Mouse (Mus musculus): ENCODE measurements around the gene Ddah1. TPM values are rescaled to one million over a fixed set of nuclear protein-coding genes. Genes with fewer than 3 reads are reported as not detected.

Ddah1 gene
- polyA plus RNA-seq, 1 experiment: 0.55 TPM

- DNase-seq (ENCODE audit: low read depth in 1 of 2, low spot score in 2 of 2): no peak
- Histone ChIP-seq H3K27ac (ENCODE audit: insufficient read depth, low read length) (no peak overlapping the region), H3K4me1 (ENCODE audit: control insufficient read depth, insufficient read depth, insufficient read length) (no peaks in the 10 kb centered on the region), H3K27me3 (ENCODE audit: control insufficient read depth, insufficient read depth, low read length) (no peaks in the 10 kb centered on the region), H3K4me3 (ENCODE audit: extremely low read depth, insufficient read depth, insufficient read length) (no peak overlapping the region), H3K36me3 (ENCODE audit: control insufficient read depth, insufficient read depth, low read length) (no peaks in the 10 kb centered on the region)
- TF ChIP-seq POLR2A (IDR thresholded peaks at IDR 0.05; ENCODE audit: low read depth, low read length) (no peak), CTCF (IDR thresholded peaks at IDR 0.05; ENCODE audit: extremely low read depth, insufficient read depth, insufficient read length, insufficient replicate concordance) (no peak)
- 92% methylated on average over 15 of the region's 15 CpGs for WGBS
Measured at GRCm38 (mm10) chr3:145882076-145882874, 123.8 kb downstream of the Ddah1 start.

- TF ChIP-seq CTCF (IDR thresholded peaks at IDR 0.05; ENCODE audit: extremely low read depth, insufficient read depth, insufficient read length, insufficient replicate concordance) (no peak), POLR2A (IDR thresholded peaks at IDR 0.05; ENCODE audit: low read depth, low read length) (no peak)
- H3K27ac ChIP-seq (ENCODE audit: insufficient read depth, low read length): no peak overlapping the region
- H3K36me3 ChIP-seq (ENCODE audit: control insufficient read depth, insufficient read depth, low read length): no peaks in the 10 kb centered on the region
- H3K4me1 ChIP-seq (ENCODE audit: control insufficient read depth, insufficient read depth, insufficient read length): no peaks in the 10 kb centered on the region
- no peak for DNase-seq (ENCODE audit: low read depth in 1 of 2, low spot score in 2 of 2)
- WGBS: 47% methylated on average over 2 of the region's 2 CpGs
- no peak overlapping the region for H3K4me3 ChIP-seq (ENCODE audit: extremely low read depth, insufficient read depth, insufficient read length)
- no peaks in the 10 kb centered on the region for H3K27me3 ChIP-seq (ENCODE audit: control insufficient read depth, insufficient read depth, low read length)
Measured at GRCm38 (mm10) chr3:145883233-145883632, 124.8 kb downstream of the Ddah1 start.

DNA sequence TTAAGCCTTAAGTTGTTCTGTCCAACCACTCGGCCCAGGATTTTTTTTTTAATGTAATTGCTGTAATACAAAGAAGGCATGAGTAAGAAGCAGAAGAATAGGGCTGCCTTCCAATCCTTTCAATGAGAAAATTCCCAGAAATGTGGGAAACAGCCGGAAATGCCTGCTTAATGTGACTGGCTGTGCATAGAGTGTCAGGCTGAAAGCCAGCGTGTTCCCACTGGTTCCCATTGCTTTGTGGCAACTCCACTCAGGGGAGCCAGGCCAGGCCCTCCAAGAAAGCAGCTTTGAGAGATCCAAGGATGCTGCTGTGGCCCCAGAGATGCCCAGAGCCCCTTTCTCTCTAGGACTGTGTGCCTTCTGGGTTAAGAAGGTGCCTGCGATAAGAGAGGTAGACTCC lies 126.9 kb downstream of the Ddah1 start:
- peak overlapping the region; percentile 66 for H3K27ac ChIP-seq (ENCODE audit: insufficient read depth, low read length)

GRCm38 (mm10) chr3:145885851-145886464 lies 127.5 kb downstream of the Ddah1 start:
- Histone ChIP-seq H3K27me3 (ENCODE audit: control insufficient read depth, insufficient read depth, low read length) (no peaks in the 10 kb centered on the region), H3K36me3 (ENCODE audit: control insufficient read depth, insufficient read depth, low read length) (no peaks in the 10 kb centered on the region), H3K4me1 (ENCODE audit: control insufficient read depth, insufficient read depth, insufficient read length) (no peaks in the 10 kb centered on the region), H3K4me3 (ENCODE audit: extremely low read depth, insufficient read depth, insufficient read length) (no peak overlapping the region), H3K27ac (ENCODE audit: insufficient read depth, low read length) (peak overlapping the region; percentile 66)
- no peak for TF ChIP-seq CTCF (IDR thresholded peaks at IDR 0.05; ENCODE audit: extremely low read depth, insufficient read depth, insufficient read length, insufficient replicate concordance)
- TF ChIP-seq POLR2A (IDR thresholded peaks at IDR 0.05; ENCODE audit: low read depth, low read length): no peak
- DNase-seq (ENCODE audit: low read depth in 1 of 2, low spot score in 2 of 2): no peak
- WGBS: 80% methylated on average over 5 of the region's 5 CpGs

More for the DNA sequence above, 126.9 kb downstream of the Ddah1 start:
- no peak for DNase-seq (ENCODE audit: low read depth in 1 of 2, low spot score in 2 of 2)
- Histone ChIP-seq H3K36me3 (ENCODE audit: control insufficient read depth, insufficient read depth, low read length) (no peaks in the 10 kb centered on the region), H3K4me1 (ENCODE audit: control insufficient read depth, insufficient read depth, insufficient read length) (no peaks in the 10 kb centered on the region), H3K27me3 (ENCODE audit: control insufficient read depth, insufficient read depth, low read length) (no peaks in the 10 kb centered on the region), H3K4me3 (ENCODE audit: extremely low read depth, insufficient read depth, insufficient read length) (no peak overlapping the region)
- TF ChIP-seq CTCF (IDR thresholded peaks at IDR 0.05; ENCODE audit: extremely low read depth, insufficient read depth, insufficient read length, insufficient replicate concordance) (no peak), POLR2A (IDR thresholded peaks at IDR 0.05; ENCODE audit: low read depth, low read length) (no peak)
- WGBS: 84% methylated on average over 4 of the region's 4 CpGs

DNA sequence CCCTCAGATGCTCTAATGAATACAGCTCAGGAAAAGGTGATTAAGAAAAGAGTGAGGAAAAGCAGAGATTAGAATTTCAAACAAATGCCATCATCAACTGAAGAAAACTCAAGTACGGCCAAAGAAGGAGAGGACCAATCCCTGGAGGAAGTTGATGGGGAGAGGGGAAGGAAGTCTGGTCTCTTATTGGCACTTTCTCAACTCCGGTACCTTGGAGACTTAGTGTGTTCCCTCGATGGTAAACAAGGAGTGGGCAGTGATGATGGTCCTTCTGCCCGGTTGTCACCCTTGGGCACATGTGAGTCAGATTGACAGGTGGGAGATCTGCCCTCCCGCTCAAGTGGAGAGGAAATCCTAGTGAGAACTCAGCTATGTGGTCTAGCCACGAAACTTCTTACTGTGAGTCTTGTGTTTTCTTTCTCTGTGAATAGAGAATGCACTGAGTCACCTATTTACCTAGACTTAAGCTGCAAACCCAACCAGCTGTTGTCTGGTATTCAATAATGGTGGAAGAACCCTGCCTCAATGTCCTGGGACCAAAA lies 129.0 kb downstream of the Ddah1 start:
- H3K27ac ChIP-seq (ENCODE audit: insufficient read depth, low read length): no peak overlapping the region
- no peak for DNase-seq (ENCODE audit: low read depth in 1 of 2, low spot score in 2 of 2)
- 14% methylated on average over 6 of the region's 6 CpGs for WGBS
- H3K27me3 ChIP-seq (ENCODE audit: control insufficient read depth, insufficient read depth, low read length): no peaks in the 10 kb centered on the region
- TF ChIP-seq POLR2A (IDR thresholded peaks at IDR 0.05; ENCODE audit: low read depth, low read length) (no peak), CTCF (IDR thresholded peaks at IDR 0.05; ENCODE audit: extremely low read depth, insufficient read depth, insufficient read length, insufficient replicate concordance) (no peak)
- no peak overlapping the region for H3K4me3 ChIP-seq (ENCODE audit: extremely low read depth, insufficient read depth, insufficient read length)
- no peaks in the 10 kb centered on the region for H3K36me3 ChIP-seq (ENCODE audit: control insufficient read depth, insufficient read depth, low read length)
- no peaks in the 10 kb centered on the region for H3K4me1 ChIP-seq (ENCODE audit: control insufficient read depth, insufficient read depth, insufficient read length)

DNA sequence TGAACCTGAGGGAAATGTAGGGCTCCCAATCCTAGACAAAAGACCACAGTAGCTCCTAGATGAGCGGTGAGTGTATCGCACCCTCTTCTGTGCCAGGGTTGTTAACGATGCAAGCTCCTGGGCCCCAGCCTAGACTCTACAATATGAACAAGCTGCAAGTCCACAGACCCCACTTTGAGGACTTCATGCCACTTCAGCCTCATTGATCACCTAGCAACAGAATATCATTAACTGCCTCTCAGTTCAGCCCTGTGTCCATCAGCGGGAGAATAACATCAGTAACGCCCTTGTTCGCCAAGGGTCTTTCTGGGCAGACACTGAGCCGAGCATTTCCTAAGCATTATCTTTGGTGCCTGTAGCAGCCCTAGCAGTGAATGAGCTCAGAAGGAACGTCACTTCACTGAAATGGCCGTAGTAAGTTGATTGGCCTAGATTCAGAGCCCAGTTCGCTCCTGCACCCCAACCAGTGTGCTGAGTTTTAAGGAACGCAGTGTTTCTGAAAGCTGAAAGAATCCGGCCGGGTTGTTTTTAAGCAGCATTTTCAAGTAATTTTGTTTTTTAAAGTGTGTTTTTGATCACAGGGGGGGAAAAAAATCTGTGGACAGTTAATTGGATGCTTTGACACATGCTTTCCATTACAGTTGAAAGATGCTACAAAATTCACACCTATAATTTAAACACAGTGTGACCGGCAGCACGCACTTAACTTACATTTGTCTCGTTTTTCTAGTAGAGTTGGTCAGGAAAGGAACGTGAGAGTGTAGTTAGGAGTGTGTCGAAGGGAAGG lies 132.1 kb downstream of the Ddah1 start:
- TF ChIP-seq POLR2A (IDR thresholded peaks at IDR 0.05; ENCODE audit: low read depth, low read length): no peak
- no peak for TF ChIP-seq CTCF (IDR thresholded peaks at IDR 0.05; ENCODE audit: extremely low read depth, insufficient read depth, insufficient read length, insufficient replicate concordance)
- no peak overlapping the region for H3K4me3 ChIP-seq (ENCODE audit: extremely low read depth, insufficient read depth, insufficient read length)
- WGBS: 94% methylated on average over 18 of the region's 18 CpGs
- DNase-seq (ENCODE audit: low read depth in 1 of 2, low spot score in 2 of 2): no peak
- no peaks in the 10 kb centered on the region for H3K36me3 ChIP-seq (ENCODE audit: control insufficient read depth, insufficient read depth, low read length)
- H3K27ac ChIP-seq (ENCODE audit: insufficient read depth, low read length): no peak overlapping the region
- H3K27me3 ChIP-seq (ENCODE audit: control insufficient read depth, insufficient read depth, low read length): no peaks in the 10 kb centered on the region
- H3K4me1 ChIP-seq (ENCODE audit: control insufficient read depth, insufficient read depth, insufficient read length): no peaks in the 10 kb centered on the region

Data from spleen, adult 2 months (tissue).